Mouse (Mus musculus): Measurements from ENCODE around the gene Taf4. TPM values are rescaled to one million over a fixed set of nuclear protein-coding genes. Genes with fewer than 3 reads are reported as not detected.
A peak's percentile ranks its signal among the peaks of the same experiment; 100 is the strongest.

Taf4 gene
- polyA plus RNA-seq, 1 experiment from 2014 or later: 3.2 TPM

GRCm38 (mm10) chr2:179867669-179868068, 108.8 kb downstream of the Taf4 start:
- peaks cover 17% of the 10 kb centered on the region for H3K4me1 ChIP-seq
- no peak overlapping the region for H3K27ac ChIP-seq (replicated peaks)
- no peaks in the 10 kb centered on the region for H3K36me3 ChIP-seq (replicated peaks)
- H3K9me3 ChIP-seq: no peaks in the 10 kb centered on the region
- H3K4me3 ChIP-seq: no peak overlapping the region
- WGBS: 75% methylated on average over 3 of the region's 3 CpGs
- no peak for DNase-seq (ENCODE audit: low spot score)
- 0 out of 2 replicates have a peak, but pooled peaks cover 12% of the 10 kb centered on the region for H3K27me3 ChIP-seq (replicated peaks; ENCODE audit: low read depth, poor library complexity, severe bottlenecking)

GRCm38 (mm10) chr2:179865097-179865496, 111.3 kb downstream of the Taf4 start:
- H3K9me3 ChIP-seq: no peaks in the 10 kb centered on the region
- H3K27ac ChIP-seq (replicated peaks): no peak overlapping the region
- H3K4me1 ChIP-seq: peaks cover 17% of the 10 kb centered on the region
- no peak overlapping the region for H3K4me3 ChIP-seq
- H3K36me3 ChIP-seq (replicated peaks): no peaks in the 10 kb centered on the region
- WGBS: 72% methylated on average over 5 of the region's 5 CpGs
- no peak for DNase-seq (ENCODE audit: low spot score)
- H3K27me3 ChIP-seq (replicated peaks; ENCODE audit: low read depth, poor library complexity, severe bottlenecking): 0 out of 2 replicates have a peak, but pooled peaks cover 13% of the 10 kb centered on the region

- DNase-seq (ENCODE audit: low spot score): peak; percentile 37
- no peak overlapping the region for H3K4me3 ChIP-seq
Observed at GRCm38 (mm10) chr2:179863266-179863665, 113.2 kb downstream of the Taf4 start.

GRCm38 (mm10) chr2:179862676-179863075, 113.8 kb downstream of the Taf4 start:
- Histone ChIP-seq H3K36me3 (replicated peaks) (no peaks in the 10 kb centered on the region), H3K27me3 (replicated peaks; ENCODE audit: low read depth, poor library complexity, severe bottlenecking) (0 out of 2 replicates have a peak, but pooled peaks cover 4% of the 10 kb centered on the region), H3K27ac (replicated peaks) (no peak overlapping the region), H3K4me1 (peaks cover 13% of the 10 kb centered on the region), H3K4me3 (no peak overlapping the region), H3K9me3 (no peaks in the 10 kb centered on the region)
- WGBS: 81% methylated on average over 3 of the region's 3 CpGs
- DNase-seq (ENCODE audit: low spot score): no peak

More at GRCm38 (mm10) chr2:179863266-179863665, 113.2 kb downstream of the Taf4 start:
- Histone ChIP-seq H3K4me1 (peaks cover 13% of the 10 kb centered on the region), H3K9me3 (no peaks in the 10 kb centered on the region), H3K27ac (replicated peaks) (no peak overlapping the region), H3K27me3 (replicated peaks; ENCODE audit: low read depth, poor library complexity, severe bottlenecking) (0 out of 2 replicates have a peak, but pooled peaks cover 4% of the 10 kb centered on the region), H3K36me3 (replicated peaks) (no peaks in the 10 kb centered on the region)
- 69% methylated on average over 3 of the region's 3 CpGs for WGBS

Other genes with a start within 250 kb of the Taf4 start
- 8.6 and 9.9 TPM in 2 replicates for gene Lsm14b, start 48.3 kb upstream of the Taf4 start, polyA plus RNA-seq (2016; fragmentation: Nextera tagmentation; extraction: Ambion mirVana)
- 909 and 921 TPM in 2 replicates for gene Psma7, start 65.8 kb upstream of the Taf4 start, polyA plus RNA-seq (2016; fragmentation: Nextera tagmentation; extraction: Ambion mirVana)
- 8.3 and 8.6 TPM in 2 replicates for gene Ss18l1, start 65.9 kb upstream of the Taf4 start, polyA plus RNA-seq (2016; fragmentation: Nextera tagmentation; extraction: Ambion mirVana)
- gene Mtg2, start 93.9 kb upstream of the Taf4 start, polyA plus RNA-seq (2016; fragmentation: Nextera tagmentation; extraction: Ambion mirVana): 31.3 and 33.0 TPM in 2 replicates
- 0.49 and 0.67 TPM in 2 replicates for gene Hrh3, start 127.8 kb upstream of the Taf4 start, polyA plus RNA-seq (2016; fragmentation: Nextera tagmentation; extraction: Ambion mirVana)
- gene Osbpl2, start 142.7 kb upstream of the Taf4 start, polyA plus RNA-seq (2016; fragmentation: Nextera tagmentation; extraction: Ambion mirVana): 23.6 and 24.9 TPM in 2 replicates
- gene Adrm1, start 194.8 kb upstream of the Taf4 start, polyA plus RNA-seq (2016; fragmentation: Nextera tagmentation; extraction: Ambion mirVana): 264 and 272 TPM in 2 replicates
- 19.6 and 25.3 TPM in 2 replicates for gene Lama5, start 249.2 kb upstream of the Taf4 start, polyA plus RNA-seq (2016; fragmentation: Nextera tagmentation; extraction: Ambion mirVana)